8 mouse cellular contexts compared by ENCODE assay signal in genomic region chr1:180365180-180365810, GRCm38 (mm10). TPM values are rescaled to one million over a fixed set of nuclear protein-coding genes. Genes with fewer than 3 reads are reported as not detected.
DNase-seq lines count a peak whose midpoint lies in the region; ATAC-seq and TF ChIP-seq lines count a peak whose summit lies in the region.

No protein-coding gene starts in this region.

- H3K9me3 ChIP-seq in hindbrain, postnatal 0 days (ENCODE audit: low read length): no peaks in the 10 kb centered on the region

- H3K4me3 ChIP-seq in gastrocnemius, adult 2 months: peak overlapping the region; percentile 76
- peak overlapping the region; percentile 30 for H3K4me3 ChIP-seq in hindbrain, postnatal 0 days (ENCODE audit: low read length)
- peak overlapping the region; percentile 50 for H3K4me3 ChIP-seq in left cerebral cortex, adult 2 months
- H3K4me3 ChIP-seq in macrophage (ENCODE audit: inconsistent target): peak overlapping the region; percentile 20

- peaks cover 96% of the 10 kb centered on the region for H3K79me2 ChIP-seq in macrophage (ENCODE audit: inconsistent target)

- peak overlapping the region; percentile 54 for H3K4me2 ChIP-seq in hindbrain, postnatal 0 days (ENCODE audit: low read depth, low read length)

- under 1% methylated on average over 29 of the region's 29 CpGs for WGBS in hindbrain, postnatal 0 days
- WGBS in macrophage (ENCODE audit: missing documents): under 1% methylated on average over 25 of the region's 29 CpGs

- peak; percentile 25; the same call in 1 of the 2 replicates for TF ChIP-seq CTCF in gastrocnemius, adult 2 months (IDR thresholded peaks at IDR 0.05)
- peak; percentile 64 for TF ChIP-seq CTCF in hindbrain, postnatal 0 days (IDR thresholded peaks at IDR 0.05; ENCODE audit: low read depth)
- peak; percentile 25 for TF ChIP-seq CTCF in left cerebral cortex, adult 2 months (IDR thresholded peaks at IDR 0.05)

- H3K9ac ChIP-seq in hindbrain, postnatal 0 days (replicated peaks; ENCODE audit: low read length): peak overlapping the region; percentile 46

- intact Hi-C loops in gastrocnemius, adult 2 months (cut with DNase I): loop anchor here (1.0 kb wide), 1 partner anchor 22 kb away; no protein-coding TSS in a partner anchor
- intact Hi-C loops in left cerebral cortex, adult 2 months (cut with DNase I): loop anchor here (2.0 kb wide), 2 partner anchors 22 to 32 kb away; no protein-coding TSS in a partner anchor

- H3K4me1 ChIP-seq in hindbrain, postnatal 0 days (ENCODE audit: insufficient read depth, low read length): peaks cover 28% of the 10 kb centered on the region

- peak overlapping the region; percentile 84 for H3K27ac ChIP-seq in gastrocnemius, adult 2 months
- peak overlapping the region; percentile 86 for H3K27ac ChIP-seq in hindbrain, postnatal 0 days
- peak overlapping the region; percentile 96 for H3K27ac ChIP-seq in left cerebral cortex, adult 2 months
- peak overlapping the region; percentile 77 for H3K27ac ChIP-seq in macrophage

- peak; percentile 95 for DNase-seq in gastrocnemius, adult 2 months
- peak; percentile 97 for DNase-seq in hindbrain, postnatal 0 days (ENCODE audit: low spot score)
- peak; percentile 92 to 93 for DNase-seq in left cerebral cortex, adult 2 months (ENCODE audit: extremely low spot score in 1 of 2, low spot score in 2 of 2)
- DNase-seq in retina, postnatal 7 days (ENCODE audit: low read depth, low spot score): peak; percentile 81
- DNase-seq in urinary bladder, adult 18-20 months (ENCODE audit: low spot score in 2 of 2): peak; percentile 60 to 82

- no peaks in the 10 kb centered on the region for H3K36me3 ChIP-seq in hindbrain, postnatal 0 days (ENCODE audit: insufficient read depth, low read length)
- peaks cover 7% of the 10 kb centered on the region; the same call in 1 of the 2 replicates for H3K36me3 ChIP-seq in macrophage (ENCODE audit: inconsistent target)

- no peaks in the 10 kb centered on the region for H3K27me3 ChIP-seq in hindbrain, postnatal 0 days (ENCODE audit: insufficient read depth, low read length)

- peak; percentile 64 for ATAC-seq in activated CD4-positive, CD25-positive, alpha-beta regulatory T cell, adult 4 months
- ATAC-seq in common myeloid progenitor, adult 5-6 weeks (replicated peaks; ENCODE audit: low read depth, poor library complexity, severe bottlenecking): peak; percentile 80
- ATAC-seq in hindbrain, postnatal 0 days: peak; percentile 94

RNA-seq across cellular contexts. Expression of gene Itpkb, which starts 35.0 kb away (rescaled TPM):
- 10 to 100 TPM; 29.8 to 38.2 TPM for polyA plus RNA-seq in activated CD4-positive, CD25-positive, alpha-beta regulatory T cell, adult 4 months (2017; shearing (Covaris generic))
- 10.2 and 15.9 TPM in 2 replicates for total RNA-seq in common myeloid progenitor, adult 5-6 weeks (2017)
- 10 to 100 TPM; 14.7 to 22.7 TPM for total RNA-seq in gastrocnemius, adult 2 months (2021)
- 16.9 and 19.0 TPM in 2 replicates for total RNA-seq in hindbrain, postnatal 0 days (2014; rRNA removed)
- 4.1 and 4.8 TPM in 2 replicates for polyA plus RNA-seq in hindbrain, postnatal 0 days (2015; fragmentation: Nextera tagmentation; extraction: Ambion mirVana)
- 10 to 100 TPM; 17.9 to 18.2 TPM for total RNA-seq in left cerebral cortex, adult 2 months (2021)
- 1,000 to 10,000 TPM in 4 of 26 experiments, 100 to 1,000 TPM in 22; 236 to 1,218 (median 566) TPM for total RNA-seq in macrophage (2018; cell fraction: chromatin; rRNA removed)
- total RNA-seq in macrophage (2018; cell fraction: cytosol; rRNA removed): 100 to 1,000 TPM in 10 of 26 experiments, 10 to 100 TPM in 16; 60.5 to 237 (median 89.4) TPM
- 100 to 1,000 TPM; 208 to 665 (median 325) TPM for total RNA-seq in macrophage (2018; cell fraction: nucleus; rRNA removed)
- 43.7 to 63.0 TPM (median 46.1 TPM) in 3 replicates for polyA plus RNA-seq in macrophage (2018)

Comparison
In these comparisons a context has a peak if more than half of its experiments do, and no peak if none do; other contexts are left out.
1. Peak in every context shown above with its lines: DNase-seq, ATAC-seq, H3K4me3 ChIP-seq and H3K27ac ChIP-seq.
2. H3K4me3 ChIP-seq: peak in every context shown above with its lines; median percentile 76 in gastrocnemius, adult 2 months; 50 in left cerebral cortex, adult 2 months; 30 in hindbrain, postnatal 0 days; 20 in macrophage.